Mouse (Mus musculus): ENCODE measurements around the gene Psd. TPM values are rescaled to one million over a fixed set of nuclear protein-coding genes. Genes with fewer than 3 reads are reported as not detected.

Gene Psd
- polyA plus RNA-seq, 1 experiment from 2014 or later = 11.9 TPM

DNA sequence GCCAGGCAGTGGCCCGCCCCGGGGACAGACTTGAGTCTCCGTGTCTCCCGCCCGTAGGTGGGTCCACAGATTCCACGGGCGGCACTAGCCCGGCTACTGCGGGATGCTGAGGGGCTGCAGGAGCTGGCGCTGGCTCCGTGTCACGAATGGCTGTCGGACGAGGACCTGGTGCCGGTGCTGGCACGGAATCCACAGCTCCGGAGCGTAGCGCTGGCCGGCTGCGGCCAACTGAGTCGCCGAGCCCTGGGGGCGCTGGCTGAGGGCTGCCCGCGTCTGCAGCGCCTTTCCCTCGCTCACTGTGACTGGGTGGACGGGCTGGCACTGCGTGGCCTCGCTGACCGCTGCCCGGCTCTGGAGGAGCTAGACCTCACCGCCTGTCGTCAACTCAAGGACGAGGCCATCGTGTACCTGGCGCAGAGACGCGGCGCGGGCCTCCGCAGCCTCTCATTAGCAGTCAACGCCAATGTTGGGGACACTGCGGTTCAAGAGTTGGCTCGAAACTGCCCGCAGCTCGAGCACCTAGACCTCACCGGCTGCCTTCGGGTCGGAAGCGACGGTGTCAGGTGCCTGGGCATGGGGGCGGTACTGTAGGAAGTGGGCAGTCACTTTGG lies 2.2 kb upstream of the Psd start:
- ChIA-PET POLR2A (interaction anchor here (0.9 to 2.5 kb wide), 8 partner anchors 9 to 244 kb away, joined by 3 to 15 read pairs (median 5); partner anchors contain the start of genes Cuedc2 and Nfkb2), CTCF (interaction anchor here (0.7 to 5.0 kb wide), 9 partner anchors 10 to 184 kb away, joined by 3 to 35 read pairs (median 3); partner anchors contain the start of gene Nfkb2)
- ATAC-seq (peak; percentile 3), DNase-seq (ENCODE audit: low read depth, low spot score) (no peak)
- in situ Hi-C loops (cut with MboI; ENCODE audit: low pct_unique_long_range_greater_than_20kb) = no loop called here
- H3K27me3 ChIP-seq = peaks cover 7% of the 10 kb centered on the region
- TF ChIP-seq CTCF (IDR thresholded peaks at IDR 0.05) = no peak

DNA sequence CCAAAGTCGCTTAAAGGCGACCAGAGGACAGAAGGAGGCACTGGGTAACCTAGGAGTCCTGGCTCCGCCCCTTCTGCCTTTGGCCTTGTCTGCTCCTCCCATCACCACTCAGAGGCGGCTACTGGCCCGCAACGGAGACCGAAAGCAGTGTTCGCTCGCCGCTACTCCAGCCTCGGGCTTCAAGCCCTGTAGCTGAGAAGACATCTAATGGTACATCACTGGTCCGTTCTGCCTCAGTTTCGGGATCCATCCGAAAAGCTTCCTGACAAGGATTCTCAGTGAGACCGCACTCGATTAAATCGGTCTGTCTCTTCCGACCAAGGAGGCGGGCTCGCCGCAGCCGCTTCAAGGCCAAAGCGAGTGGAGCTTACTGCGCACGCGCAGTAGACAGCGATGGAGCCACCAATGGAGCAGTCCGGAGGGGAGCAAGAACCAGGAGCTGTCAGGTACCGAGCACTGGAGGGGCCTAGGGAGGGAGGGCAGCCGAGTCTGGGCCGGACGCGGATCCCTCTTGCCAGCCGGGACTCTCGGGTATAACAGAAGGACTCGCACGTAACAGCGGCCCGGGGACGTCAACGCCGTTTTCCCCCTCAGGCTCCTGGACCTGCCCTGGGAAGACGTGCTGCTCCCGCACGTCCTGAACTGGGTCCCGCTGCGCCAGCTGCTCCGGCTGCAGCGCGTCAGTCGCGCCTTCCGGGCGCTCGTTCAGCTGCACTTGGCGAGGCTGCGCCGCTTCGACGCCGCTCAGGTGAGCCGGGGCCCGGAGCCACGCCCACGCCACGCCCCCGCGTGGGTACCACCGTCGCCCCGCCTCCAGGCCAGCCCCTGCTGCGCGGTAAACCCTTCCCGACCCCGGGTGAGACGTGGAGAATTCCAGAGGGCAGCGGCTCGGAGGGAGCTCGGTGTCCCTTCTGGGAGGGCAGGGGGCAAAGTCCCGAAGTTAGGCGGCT lies 1.4 kb upstream of the Psd start, which contains the start of gene Fbxl15:
Gene Fbxl15, plus strand, starts transcription at position 104 of the 950 bp plus-strand sequence.
- ATAC-seq = peak; percentile 65
- in situ Hi-C loops (cut with MboI; ENCODE audit: low pct_unique_long_range_greater_than_20kb) = no loop called here
- TF ChIP-seq CTCF (IDR thresholded peaks at IDR 0.05) = no peak
- peaks cover 8% of the 10 kb centered on the region for H3K27me3 ChIP-seq
- ChIA-PET POLR2A (interaction anchor here (0.7 to 2.5 kb wide), 10 partner anchors 10 to 243 kb away, joined by 3 to 15 read pairs (median 5); partner anchors contain the start of genes Cuedc2 and Nfkb2), CTCF (interaction anchor here (0.9 to 5.0 kb wide), 9 partner anchors 10 to 124 kb away, joined by 3 to 35 read pairs (median 3); partner anchors contain the start of gene Nfkb2)
- peak; percentile 90 for DNase-seq (ENCODE audit: low read depth, low spot score)

DNA sequence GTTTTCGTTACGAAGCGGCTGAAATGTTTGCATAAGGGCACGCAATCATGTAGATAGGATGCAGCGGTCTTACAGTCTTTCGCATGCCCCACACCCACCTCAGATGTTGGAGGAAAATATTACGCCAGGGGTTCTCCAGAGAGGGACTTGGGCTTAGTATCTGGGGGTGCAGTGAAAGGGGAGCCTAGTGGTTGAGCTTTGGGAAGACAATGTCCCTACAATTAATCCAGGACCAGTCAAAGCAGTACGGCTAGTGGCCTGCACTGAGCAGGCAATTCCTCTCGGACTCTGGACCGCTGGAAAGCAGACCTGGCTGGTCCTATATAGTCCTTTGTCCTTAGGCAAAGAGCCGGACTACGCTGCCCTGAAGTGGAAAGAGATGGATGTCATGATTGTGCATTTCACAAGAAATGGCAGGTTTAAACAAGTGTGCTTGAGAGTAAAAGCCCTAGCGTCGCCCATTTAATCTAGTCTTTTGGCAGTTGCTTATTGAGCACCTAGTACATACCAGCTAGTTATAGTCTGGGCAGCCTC lies 642 bp upstream of the Psd start:
- peaks cover 8% of the 10 kb centered on the region for H3K27me3 ChIP-seq
- in situ Hi-C loops (cut with MboI; ENCODE audit: low pct_unique_long_range_greater_than_20kb) = no loop called here
- ATAC-seq (no peak), DNase-seq (ENCODE audit: low read depth, low spot score) (no peak)
- ChIA-PET CTCF (interaction anchor here (0.9 to 5.0 kb wide), 7 partner anchors 10 to 125 kb away, joined by 3 to 35 read pairs (median 4); partner anchors contain the start of gene Nfkb2), POLR2A (interaction anchor here (0.7 to 2.5 kb wide), 8 partner anchors 10 to 191 kb away, joined by 3 to 15 read pairs (median 6); partner anchors contain the start of genes Cuedc2 and Nfkb2)
- no peak for TF ChIP-seq CTCF (IDR thresholded peaks at IDR 0.05)

DNA sequence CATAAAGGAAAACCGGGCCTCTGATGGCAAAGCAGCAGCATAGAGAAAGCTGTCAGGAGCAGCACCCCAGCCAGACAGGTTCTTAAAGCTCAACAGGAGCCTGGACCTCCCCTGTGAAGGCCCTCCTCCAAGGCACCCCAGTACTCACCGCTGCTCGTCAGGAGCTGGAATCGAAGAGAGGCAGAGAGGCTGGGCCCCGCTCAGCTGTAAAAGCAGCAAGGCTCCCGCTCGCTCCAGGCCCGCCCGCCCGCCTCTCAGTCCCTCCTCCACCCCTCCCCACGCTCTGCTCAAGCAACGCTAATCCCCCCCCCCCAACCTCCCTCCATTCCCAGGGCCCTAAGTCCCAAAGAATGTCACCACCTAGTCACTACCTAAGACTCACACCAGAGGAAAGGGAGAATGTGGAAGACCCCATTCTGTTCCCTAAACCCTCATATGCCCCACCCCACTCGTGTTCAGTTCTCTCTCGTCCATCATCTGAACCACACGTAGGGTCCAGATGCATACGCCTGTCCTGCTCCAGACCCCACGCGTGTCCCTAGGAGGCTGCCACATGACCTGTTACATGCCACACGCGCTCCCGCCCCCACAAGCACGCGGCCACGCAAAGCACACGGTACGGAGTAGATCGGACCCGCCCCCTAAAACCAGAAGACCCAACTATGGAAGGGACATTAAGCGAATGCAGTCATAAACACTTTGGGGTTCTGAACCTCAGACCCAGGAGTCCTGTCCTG lies 769 bp downstream of the Psd start:
- no peak for TF ChIP-seq CTCF (IDR thresholded peaks at IDR 0.05)
- no peak for DNase-seq (ENCODE audit: low read depth, low spot score)
- in situ Hi-C loops (cut with MboI; ENCODE audit: low pct_unique_long_range_greater_than_20kb) = no loop called here
- ChIA-PET POLR2A (no interaction called here), CTCF (no interaction called here)
- no peak for ATAC-seq
- H3K27me3 ChIP-seq = peaks cover 8% of the 10 kb centered on the region

DNA sequence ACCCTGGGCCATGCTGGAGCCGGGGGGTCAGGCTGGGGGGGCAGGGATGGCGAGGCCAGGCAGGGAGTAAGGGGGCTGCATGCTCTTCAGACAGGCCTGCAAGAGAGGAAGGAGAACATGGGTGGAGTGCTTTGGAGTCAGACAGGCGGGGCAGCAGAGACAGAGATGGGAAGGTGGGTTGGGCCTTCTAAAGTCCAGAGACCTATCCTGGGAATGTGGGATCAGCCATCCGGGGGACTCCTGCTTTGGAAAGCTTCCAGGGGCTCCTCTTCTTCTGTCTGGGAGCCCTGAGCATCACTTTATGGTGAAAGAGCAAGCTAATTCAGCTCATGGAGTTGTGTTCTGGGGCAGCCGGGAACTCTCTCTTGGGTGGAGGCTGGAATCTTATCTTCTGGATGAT lies 2.0 kb downstream of the Psd start:
- in situ Hi-C loops (cut with MboI; ENCODE audit: low pct_unique_long_range_greater_than_20kb) = no loop called here
- no peak for DNase-seq (ENCODE audit: low read depth, low spot score)

DNA sequence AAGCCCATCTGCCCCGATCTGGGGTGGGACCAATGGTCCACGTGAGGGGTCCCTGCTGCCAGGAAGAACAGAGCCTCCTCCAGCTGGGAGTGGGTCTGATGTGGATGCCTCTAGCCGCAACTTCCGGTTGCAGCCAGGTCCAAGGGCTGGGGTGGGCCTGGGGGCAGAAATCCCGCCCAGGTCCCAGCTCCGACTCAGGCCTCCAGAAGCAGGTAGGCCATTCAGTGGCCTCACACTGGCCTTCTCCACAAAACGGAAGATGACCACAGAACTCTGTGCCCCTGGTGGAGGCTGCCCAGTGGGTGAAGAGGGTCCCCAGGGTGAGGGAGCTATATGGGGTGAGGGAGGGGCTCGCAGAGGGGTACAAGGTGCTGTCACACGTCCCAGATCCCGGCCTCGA lies 2.6 kb downstream of the Psd start:
- in situ Hi-C loops (cut with MboI; ENCODE audit: low pct_unique_long_range_greater_than_20kb) = no loop called here
- ChIA-PET CTCF (no interaction called here), POLR2A (no interaction called here)
- no peak for DNase-seq (ENCODE audit: low read depth, low spot score)
- no peak for ATAC-seq
- no peak for TF ChIP-seq CTCF (IDR thresholded peaks at IDR 0.05)
- H3K27me3 ChIP-seq = peaks cover 8% of the 10 kb centered on the region

More for the DNA sequence above, 2.0 kb downstream of the Psd start:
- POLR2A ChIA-PET = no interaction called here
- TF ChIP-seq CTCF (IDR thresholded peaks at IDR 0.05) = no peak
- CTCF ChIA-PET = no interaction called here
- H3K27me3 ChIP-seq = peaks cover 8% of the 10 kb centered on the region
- no peak for ATAC-seq

DNA sequence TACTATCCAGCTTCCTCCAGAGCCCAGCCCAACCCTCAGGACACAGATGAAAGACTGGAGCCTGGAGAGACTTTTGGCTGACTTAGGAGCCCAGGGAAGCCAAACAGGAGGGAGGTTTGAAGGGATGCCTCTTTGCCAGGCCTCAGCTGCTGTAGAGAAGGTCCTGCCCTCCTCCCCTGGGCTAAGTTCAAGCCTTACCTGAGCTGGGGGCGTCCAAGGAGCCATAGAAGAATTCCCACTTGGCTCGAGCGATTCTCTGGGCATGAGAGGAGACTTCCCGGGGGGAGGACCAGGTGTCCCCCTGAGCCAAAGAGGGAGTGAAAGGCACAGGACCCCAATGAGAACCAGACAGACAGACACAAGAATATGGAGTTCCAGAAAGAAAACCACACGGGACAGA lies 3.2 kb downstream of the Psd start:
- H3K27me3 ChIP-seq = peaks cover 10% of the 10 kb centered on the region
- DNase-seq (ENCODE audit: low read depth, low spot score) = no peak
- in situ Hi-C loops (cut with MboI; ENCODE audit: low pct_unique_long_range_greater_than_20kb) = no loop called here
- CTCF ChIA-PET = no interaction called here
- POLR2A ChIA-PET = no interaction called here
- no peak for ATAC-seq
- no peak for TF ChIP-seq CTCF (IDR thresholded peaks at IDR 0.05)

DNA sequence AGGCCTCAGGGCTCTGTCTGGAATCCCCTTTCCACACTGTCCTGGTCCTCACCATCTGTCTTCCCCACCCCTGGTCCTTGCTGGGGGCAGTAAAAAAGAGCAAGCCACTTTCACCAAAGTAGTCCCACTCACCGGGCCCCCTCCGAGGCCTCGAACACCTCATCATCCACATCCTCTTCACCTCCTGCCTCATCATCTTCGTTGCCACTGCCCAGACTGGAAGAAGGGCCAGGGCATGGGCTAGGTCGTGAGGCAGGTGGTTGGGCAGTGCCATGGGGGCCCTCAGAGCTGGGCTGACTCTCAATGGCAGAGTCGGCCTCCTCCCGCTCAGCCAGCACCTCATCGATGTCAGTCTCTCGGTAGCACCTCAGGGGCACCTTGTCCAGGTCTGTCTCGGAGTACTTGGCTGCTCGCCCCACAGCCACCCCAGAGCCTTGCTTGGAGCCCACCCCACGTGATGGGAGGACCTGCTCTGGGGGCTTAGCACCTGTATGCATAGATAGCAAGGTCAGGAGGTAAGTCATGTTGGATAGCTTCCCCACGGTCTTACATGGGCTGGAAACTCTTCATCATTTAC lies 3.9 kb downstream of the Psd start:
- peaks cover 12% of the 10 kb centered on the region for H3K27me3 ChIP-seq
- ChIA-PET CTCF (no interaction called here), POLR2A (no interaction called here)
- TF ChIP-seq CTCF (IDR thresholded peaks at IDR 0.05) = no peak
- in situ Hi-C loops (cut with MboI; ENCODE audit: low pct_unique_long_range_greater_than_20kb) = no loop called here
- DNase-seq (ENCODE audit: low read depth, low spot score) = no peak
- no peak for ATAC-seq

DNA sequence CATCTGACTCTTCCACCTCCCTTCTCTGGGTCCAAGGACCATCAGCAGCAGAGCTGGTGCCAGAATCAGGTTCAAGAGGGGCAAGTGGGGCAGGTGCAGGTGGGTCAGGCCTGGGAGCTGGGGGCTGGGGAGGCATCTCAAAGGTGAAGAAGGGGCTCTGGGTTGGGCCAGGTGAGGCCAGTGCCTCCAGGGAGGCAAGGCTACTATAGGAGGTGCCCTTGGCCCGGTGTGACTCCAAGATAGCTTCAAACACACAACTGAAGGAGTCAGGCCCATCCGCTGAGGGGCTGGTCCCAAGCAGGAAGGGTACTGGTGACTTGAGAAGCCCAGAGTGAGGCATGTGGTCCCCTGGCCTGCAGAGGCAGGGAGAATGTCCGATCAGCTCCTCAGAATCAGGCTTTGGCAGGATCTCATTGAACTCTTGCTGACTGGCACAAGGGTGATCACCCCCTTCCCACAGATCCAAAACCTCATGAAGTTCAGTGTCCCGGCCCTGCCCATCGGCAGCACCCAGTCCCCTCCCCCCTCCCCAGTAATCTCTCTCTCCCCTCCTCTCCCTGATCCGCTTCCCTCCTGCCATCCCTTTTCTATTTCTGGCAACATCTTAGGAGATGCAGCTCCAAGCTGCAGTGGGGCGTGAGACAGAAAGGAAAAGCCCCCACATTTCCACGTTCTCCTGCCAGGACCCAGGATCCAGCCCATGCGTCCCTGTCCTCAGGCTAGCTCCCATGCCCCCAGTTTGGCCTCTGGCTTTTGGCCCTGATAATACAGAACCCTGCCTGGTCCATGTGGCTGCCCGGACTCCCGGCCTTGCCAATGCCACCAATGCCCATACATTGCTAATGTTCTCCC lies 4.6 kb downstream of the Psd start:
- CTCF ChIA-PET = no interaction called here
- ATAC-seq (no peak), DNase-seq (ENCODE audit: low read depth, low spot score) (no peak)
- H3K27me3 ChIP-seq = peaks cover 14% of the 10 kb centered on the region
- no peak for TF ChIP-seq CTCF (IDR thresholded peaks at IDR 0.05)
- in situ Hi-C loops (cut with MboI; ENCODE audit: low pct_unique_long_range_greater_than_20kb) = no loop called here
- POLR2A ChIA-PET = interaction anchor here (0.8 kb wide), 1 partner anchor 9 kb away, joined by 3 read pairs; no protein-coding TSS in a partner anchor

Data from Patski (cell line).